Mouse (Mus musculus) heart, postnatal 36 days (tissue): ENCODE measurements around the gene Ccdc122. TPM values are rescaled to one million over a fixed set of nuclear protein-coding genes. Genes with fewer than 3 reads are reported as not detected.
"Not testable (repeated sequence)": the region's sequence is repeated elsewhere in the genome, so short reads cannot be mapped to it uniquely, and the experiment has no call there.

Experiments
- DNase-seq, 2 experiments: peaks; one replicate each; pipeline ENCODE4 v3.0.0; 2021 to 2022
- intact Hi-C: fragments of 180-260 bp; cut with DNase I; formaldehyde crosslinking; loops from one replicate; pipeline ENCODE4 v1.15.1; 2025
- total RNA-seq, 2 experiments: library from RNA; stranded (reverse); gene quantifications; 2 replicates each; pipeline ENCODE4 v1.2.3; 2021

Ccdc122 gene
- total RNA-seq, 2 experiments from 2014 or later = 0.49 to 0.83 TPM

DNA sequence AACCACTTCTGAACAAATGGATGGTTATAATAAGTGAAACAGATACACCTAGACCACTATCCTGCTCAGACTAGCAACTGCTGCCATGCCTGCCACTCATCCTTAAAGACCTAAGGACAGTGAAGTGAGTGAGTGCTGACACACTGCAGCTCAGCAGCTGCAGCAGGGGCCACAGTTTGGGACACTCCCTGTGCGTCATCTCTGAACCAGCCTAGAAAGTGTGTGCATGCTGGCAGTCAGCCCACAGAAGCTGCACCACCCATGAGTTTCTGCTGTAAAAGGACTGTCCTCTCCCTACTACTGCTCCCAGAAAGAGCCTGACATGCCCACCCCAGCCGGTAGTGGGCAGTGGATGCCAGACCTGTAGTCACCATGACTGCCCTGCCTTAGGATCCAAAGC is 63.7 kb downstream of the Ccdc122 start:
- no peak for DNase-seq
- intact Hi-C loops = no loop called here

DNA sequence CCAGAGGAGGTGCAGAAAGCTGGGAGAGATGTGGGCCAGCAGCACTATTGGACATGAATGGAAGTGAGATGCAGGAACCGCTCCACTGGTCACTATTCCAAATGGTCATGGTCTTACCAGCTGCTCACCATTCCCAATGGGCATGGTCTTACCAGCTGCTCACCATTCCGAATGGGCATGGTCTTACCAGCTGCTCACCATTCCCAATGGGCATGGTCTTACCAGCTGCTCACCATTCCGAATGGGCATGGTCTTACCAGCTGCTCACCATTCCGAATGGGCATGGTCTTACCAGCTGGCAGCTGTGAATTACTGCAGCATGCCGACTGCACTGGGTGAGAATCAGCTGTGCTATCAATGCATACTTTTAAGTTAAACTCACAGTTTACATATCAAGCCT is 74.0 kb downstream of the Ccdc122 start:
- intact Hi-C loops, DNase-seq: not testable (repeated sequence)

DNA sequence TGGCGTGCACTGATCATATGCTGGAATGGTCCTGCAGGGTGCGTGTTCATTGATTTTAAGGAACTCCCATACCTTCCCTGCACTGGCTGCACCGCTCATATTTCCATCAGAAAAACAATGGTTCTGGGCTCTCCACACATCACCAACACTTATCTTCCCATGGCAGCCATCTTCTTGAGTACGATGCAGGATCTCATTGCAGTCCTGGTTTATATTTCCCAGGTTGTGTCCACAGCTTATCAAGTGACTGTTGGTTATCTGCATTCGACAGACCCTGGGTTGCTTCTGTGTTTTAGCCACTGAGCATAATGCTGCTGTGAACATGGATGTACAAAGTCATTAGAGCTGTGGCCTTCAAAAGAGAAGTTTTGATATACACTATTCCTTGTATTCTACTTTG is 94.0 kb downstream of the Ccdc122 start:
- intact Hi-C loops = no loop called here
- DNase-seq = no peak

DNA sequence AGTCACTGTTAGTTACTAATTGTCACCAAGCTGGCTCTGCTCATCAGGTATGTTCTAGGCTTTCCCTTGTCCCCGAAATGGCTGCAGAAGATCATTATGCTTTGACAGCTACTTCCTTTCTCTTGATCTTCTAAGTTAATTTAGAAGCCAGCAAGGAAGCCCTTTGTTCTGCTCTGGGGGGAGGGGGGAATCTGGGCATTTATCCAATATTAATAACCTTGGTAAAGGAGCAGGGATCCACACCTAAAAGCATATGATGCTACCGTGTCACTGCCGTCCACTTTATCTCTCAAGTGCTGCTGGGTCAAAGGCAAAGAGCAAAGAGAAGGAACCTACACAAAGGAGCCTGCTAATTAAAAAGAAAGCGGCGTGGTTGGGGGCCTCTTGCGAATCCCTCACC is 100.4 kb downstream of the Ccdc122 start:
- intact Hi-C loops = no loop called here
- no peak for DNase-seq

DNA sequence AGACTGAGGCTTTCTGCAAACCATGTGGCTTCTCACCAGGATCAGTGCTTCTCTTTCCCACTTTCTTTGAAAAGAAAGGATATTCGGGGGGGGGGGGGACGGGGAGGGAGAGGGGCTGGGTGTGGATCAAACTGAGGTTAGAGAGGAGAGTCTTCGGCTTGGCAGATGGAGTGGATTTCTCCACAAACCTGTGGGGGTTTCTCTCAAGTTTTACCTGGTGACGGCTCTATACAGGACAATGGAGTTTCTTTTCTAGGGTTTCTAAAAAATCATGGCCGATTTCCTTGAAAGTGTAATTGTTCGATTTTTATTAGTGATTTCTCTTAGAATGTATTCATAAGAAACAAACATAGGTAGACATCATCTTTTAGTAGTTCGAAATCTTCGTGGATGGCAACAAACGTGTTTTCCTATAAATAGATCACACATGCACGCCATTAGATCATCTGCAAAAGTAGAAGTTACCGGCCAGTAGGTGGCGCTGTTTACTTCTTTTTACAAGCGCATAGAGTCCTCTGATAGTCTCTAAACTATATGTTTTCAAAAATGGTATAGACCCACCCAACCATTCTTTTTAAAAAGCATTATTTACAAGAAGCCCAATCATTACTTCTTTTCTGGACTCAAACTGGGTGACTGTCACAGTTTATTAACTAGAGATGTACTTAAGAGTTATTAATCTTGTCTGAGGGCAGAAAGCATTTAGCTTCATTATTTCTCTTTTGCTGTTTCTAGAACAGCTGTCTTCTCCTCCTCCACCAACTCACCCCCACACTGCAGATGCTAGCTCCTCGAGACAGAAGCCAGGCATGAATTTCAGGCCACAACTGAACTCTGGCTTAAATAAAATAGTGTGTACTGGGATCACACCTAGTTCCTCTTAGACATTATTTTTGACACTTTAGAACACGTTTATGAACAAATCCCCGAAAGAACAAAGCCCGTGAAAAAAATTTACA is 105.0 kb downstream of the Ccdc122 start:
- DNase-seq = peak; percentile 64 to 79
- intact Hi-C loops = loop anchor here (1.0 to 5.0 kb wide), 6 partner anchors 346 to 1146 kb away; no protein-coding TSS in a partner anchor

DNA sequence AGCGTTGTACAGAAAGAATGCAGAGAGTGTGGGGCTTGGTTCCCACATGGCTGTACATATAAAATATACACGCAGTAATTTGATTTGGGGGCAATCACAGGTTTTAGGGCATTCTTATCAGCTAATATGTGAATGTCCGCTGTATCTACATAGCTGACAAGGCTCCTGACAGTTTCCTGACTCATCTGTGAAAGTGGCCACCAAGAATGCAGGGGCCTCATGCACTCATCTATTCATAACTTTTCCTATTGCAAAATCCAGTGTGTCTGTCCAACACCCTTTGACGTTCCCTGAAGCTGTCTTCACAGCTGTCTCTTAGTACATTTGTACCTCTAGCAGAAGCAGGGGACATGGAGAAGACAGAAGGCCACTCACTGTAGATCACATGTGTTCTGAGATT is 108.5 kb downstream of the Ccdc122 start:
- DNase-seq = no peak
- intact Hi-C loops = no loop called here

DNA sequence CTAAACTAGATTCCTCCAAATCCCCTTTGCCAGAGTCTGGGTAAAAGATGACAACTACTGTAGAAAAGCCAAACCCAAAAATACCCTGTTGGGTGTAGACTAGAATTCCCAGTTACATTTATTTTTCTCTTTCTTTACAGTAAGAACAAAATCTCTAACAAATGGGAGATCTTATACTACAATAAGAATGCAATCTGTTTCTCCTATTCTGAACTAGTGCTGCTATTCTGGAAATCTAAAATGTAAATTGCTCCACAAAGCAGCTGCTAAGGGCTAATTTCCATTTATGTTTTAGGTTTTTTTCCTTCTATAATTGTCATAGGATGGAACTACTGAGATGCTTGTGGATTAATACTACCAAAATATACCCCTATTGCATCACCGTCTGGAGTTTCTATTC is 111.1 kb downstream of the Ccdc122 start:
- DNase-seq = no peak
- intact Hi-C loops = no loop called here

DNA sequence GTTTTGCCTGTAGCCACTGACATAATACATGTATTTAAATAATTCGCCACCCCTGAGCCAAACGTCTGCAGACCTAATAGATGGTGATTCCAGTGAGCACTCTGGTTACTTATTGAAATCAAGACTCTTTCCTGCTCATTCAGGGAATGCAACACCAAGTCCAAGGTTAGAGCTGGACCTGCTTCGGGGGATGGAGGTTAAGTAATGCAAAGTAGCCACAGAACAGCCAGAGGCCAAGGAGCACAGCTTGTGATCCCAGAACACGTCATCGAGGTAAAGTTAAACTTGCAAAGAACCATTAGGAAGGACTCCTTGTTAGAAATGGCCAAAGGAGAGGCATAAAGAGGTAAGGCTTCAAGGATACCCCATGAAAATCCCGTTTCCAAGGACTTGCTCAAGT is 114.0 kb downstream of the Ccdc122 start:
- intact Hi-C loops = no loop called here
- no peak for DNase-seq

DNA sequence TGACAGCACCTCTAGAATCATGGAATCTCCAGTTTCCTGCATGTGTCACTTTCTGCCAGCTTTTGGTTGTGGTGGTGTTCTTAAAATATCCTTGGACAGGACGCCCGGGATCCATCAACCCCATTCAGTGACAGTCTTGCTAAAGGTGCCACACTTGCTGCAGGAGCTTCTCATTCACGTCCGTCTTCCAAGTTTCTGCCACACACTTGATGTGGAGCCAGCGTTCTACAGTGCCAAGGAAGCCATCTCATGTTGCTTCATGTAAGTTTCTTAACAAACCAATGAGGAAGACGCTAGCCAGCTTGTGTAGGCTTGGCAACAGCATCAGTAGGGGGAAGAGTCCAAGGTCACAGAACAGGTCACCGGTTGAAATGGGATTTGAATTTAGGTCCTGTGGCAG is 114.9 kb downstream of the Ccdc122 start:
- no peak for DNase-seq
- intact Hi-C loops = no loop called here

DNA sequence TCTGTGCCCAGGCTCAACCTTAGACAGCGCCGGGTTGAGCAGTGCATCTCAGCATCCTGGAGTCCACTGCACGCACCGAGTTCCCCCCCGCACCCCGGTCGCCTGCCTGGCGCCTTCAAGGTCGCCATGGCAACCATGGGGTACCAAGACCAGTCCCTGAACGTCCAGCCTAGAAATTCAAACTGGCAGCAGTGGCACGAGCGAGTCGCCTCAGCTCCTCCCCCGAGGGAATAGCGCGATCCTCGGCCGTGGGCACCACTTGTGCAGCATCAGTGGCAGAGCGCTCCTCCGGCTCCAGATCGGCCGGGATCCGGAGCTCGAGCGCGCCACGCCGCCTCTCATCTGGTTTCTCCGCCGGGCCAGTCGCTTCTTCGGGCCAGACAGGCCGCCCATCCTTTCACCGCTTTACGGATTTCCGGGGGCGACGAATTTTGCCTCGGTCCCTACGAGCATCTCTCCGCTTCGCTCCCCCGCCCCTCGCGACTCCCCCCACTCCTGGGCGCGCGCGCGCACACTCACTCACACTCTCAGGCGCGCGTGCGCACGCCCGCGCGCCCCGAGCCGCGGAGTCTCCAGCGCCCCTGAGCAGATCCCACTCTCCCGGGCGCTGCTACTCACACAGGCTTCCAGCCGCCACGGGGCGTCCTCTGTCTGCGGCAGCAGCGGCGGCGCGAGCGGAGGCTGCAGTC is 119.8 kb downstream of the Ccdc122 start, which contains the start of gene Enox1:
Gene Enox1 (plus strand): TSS at position 542 of the 689 bp plus-strand sequence.
- intact Hi-C loops = no loop called here
- DNase-seq = peak; percentile 42 to 51

DNA sequence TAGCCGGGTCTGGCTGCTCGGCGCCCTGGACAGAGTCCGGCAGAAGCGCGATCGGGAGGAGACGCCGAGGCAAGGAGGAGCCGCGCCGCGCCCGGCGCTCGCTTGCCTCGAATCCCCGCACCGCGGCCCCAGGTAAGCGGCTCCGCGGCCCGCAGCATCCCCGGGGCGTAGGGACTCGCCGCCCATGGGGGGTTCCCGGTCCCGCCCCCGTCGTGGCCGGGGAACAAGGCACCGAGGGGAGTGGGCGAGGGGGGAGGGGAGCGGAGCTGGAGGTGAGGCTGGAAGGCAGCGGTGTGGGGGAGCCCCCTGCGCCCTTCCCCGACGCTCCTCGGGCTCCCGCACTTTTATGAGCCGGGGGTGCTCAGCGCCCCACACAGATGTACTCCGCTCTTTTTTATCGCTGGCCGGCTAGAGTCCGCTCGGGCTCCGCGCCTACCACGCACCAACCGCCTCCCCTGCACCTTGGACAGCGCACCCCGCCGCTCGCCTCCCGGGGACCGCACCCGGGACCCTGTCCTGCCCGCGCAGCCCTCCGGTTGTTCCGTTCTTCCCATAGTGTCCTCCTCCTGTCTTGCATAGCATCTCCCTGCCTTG is 120.4 kb downstream of the Ccdc122 start:
- DNase-seq = no peak
- intact Hi-C loops = no loop called here

DNA sequence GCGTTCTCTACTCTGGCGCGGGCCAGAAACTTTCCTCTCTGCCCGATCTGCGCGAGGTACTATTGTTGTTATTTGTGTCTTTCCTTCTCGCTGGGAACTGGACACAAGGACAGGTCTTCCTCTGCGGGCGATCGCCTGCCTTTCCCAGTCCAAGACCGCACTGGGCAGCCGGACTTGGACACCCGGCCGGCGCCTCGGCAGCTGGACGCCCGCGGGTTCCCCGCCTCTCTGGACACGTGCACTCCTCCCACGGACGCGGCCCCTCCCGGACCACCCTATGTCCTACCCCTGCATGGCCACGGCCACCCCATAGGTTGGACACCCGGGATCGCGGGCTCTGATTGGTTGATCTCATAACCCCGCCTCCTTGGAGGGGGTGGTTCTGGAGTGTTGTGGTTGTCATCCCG is 120.9 kb downstream of the Ccdc122 start:
- intact Hi-C loops = no loop called here
- DNase-seq = peak; percentile 38 to 46

DNA sequence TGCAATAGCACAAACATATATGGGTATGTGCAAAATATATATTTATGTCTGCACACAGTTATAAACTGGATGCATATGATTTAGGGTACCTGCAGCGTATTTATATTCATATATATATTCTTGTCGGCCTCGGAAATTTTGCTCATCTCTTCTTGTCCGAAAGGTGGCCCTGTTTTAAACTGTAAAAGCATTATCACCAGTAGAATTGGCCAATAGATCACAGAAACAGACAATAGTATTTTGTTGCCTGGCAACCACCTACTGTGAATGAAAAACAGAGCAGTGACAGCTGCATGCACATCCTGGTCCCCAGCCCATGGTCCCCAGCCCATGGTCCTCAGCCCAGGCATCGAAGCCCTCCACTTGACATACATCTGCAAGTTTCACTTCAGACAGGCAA is 122.8 kb downstream of the Ccdc122 start:
- intact Hi-C loops = no loop called here
- DNase-seq = no peak

Other genes with a start within 250 kb of the Ccdc122 start
- 1 to 10 TPM; 2.6 to 3.5 TPM for gene Lacc1, start 132 bp downstream of the Ccdc122 start, total RNA-seq
- 1 to 10 TPM in 1 of 2 experiments, under 1 TPM in 1; 0.94 to 1.0 TPM for gene Enox1, start 120.0 kb downstream of the Ccdc122 start, total RNA-seq